Mouse (Mus musculus): ENCODE results near the gene Adamtsl1. TPM values are rescaled to one million over a fixed set of nuclear protein-coding genes. Genes with fewer than 3 reads are reported as not detected.

The Adamtsl1 gene
- polyA plus RNA-seq, 1 experiment, result 2.7 TPM

DNA sequence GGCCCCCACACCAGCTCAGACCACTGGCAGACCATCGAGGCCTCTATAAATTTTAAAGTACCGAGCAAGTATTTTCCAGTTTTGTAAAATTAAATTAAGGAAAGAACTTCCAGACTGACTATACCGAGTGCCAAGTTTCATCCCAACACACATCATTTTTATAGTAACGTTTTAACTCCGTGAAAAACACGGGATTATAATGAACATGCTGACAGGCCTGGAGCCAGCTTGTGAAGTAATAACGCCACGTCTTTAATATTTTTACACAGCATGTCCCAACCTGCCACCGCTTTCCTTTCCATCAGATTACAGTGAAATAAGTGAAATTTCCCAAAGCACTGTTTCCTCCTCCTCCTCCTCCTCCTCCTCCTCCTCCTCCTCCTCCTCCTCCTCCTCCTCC lies 894.4 kb downstream of the Adamtsl1 start:
- Histone ChIP-seq H3K27me3 (ENCODE audit: control insufficient read depth, insufficient read depth, insufficient read length) (no peaks in the 10 kb centered on the region), H3ac (ENCODE audit: control insufficient read depth, insufficient read length) (no peak overlapping the region), H3K79me2 (ENCODE audit: control insufficient read depth, insufficient read depth) (no peaks in the 10 kb centered on the region), H3K36me3 (ENCODE audit: control insufficient read depth, insufficient read depth) (no peaks in the 10 kb centered on the region), H3K4me3 (no peak overlapping the region), H3K4me2 (ENCODE audit: low read depth) (no peak overlapping the region)
- TF ChIP-seq MAX (IDR thresholded peaks at IDR 0.05; ENCODE audit: low read depth) (no peak), MYOG (IDR thresholded peaks at IDR 0.05; ENCODE audit: control insufficient read depth in 1 of 3, insufficient read depth in 1 of 3, insufficient read length in 2 of 3, low read depth in 2 of 3) (no peak), REST (IDR thresholded peaks at IDR 0.05; ENCODE audit: insufficient read depth, insufficient read length) (no peak), SRF (IDR thresholded peaks at IDR 0.05; ENCODE audit: control insufficient read depth, insufficient read length, low read depth) (no peak), POLR2AphosphoS2 (IDR thresholded peaks at IDR 0.05; ENCODE audit: insufficient read length, low read depth) (no peak), TCF3 (IDR thresholded peaks at IDR 0.05; ENCODE audit: insufficient read length, low read depth) (no peak), TCF12 (IDR thresholded peaks at IDR 0.05; ENCODE audit: insufficient read depth, poor library complexity, severe bottlenecking) (no peak), MYOD1 (IDR thresholded peaks at IDR 0.05; ENCODE audit: control insufficient read depth in 1 of 3, insufficient read length in 2 of 3, low read depth in 2 of 3) (no peak), POLR2A (IDR thresholded peaks at IDR 0.05; ENCODE audit: insufficient read length, low read depth) (no peak), E2F4 (IDR thresholded peaks at IDR 0.05; ENCODE audit: insufficient read depth) (no peak), USF1 (IDR thresholded peaks at IDR 0.05; ENCODE audit: low read depth) (no peak), CEBPB (IDR thresholded peaks at IDR 0.05; ENCODE audit: insufficient read depth, poor library complexity, severe bottlenecking) (no peak)

DNA sequence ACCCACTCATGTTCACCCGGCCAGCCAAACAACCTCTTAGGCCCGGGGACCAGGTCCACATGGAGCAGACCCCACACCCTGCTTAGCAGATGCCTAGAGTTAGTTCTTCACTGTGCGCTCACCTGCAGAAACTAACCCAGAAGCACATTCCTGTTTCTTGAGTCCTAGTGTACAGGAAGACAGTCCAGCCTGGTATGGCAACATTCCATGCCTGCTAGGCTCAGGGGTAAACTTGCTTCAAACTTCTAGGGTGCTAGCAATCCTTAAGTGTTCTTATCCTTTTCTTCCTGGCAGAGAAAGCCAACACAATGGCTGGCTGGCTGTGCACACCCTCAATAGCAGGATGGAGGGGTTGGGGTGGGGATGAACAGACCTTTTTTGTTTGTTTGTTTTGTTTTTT lies 897.0 kb downstream of the Adamtsl1 start:
- H3ac ChIP-seq (ENCODE audit: control insufficient read depth, insufficient read length), result no peak overlapping the region
- no peaks in the 10 kb centered on the region for H3K27me3 ChIP-seq (ENCODE audit: control insufficient read depth, insufficient read depth, insufficient read length)
- TF ChIP-seq MAX (IDR thresholded peaks at IDR 0.05; ENCODE audit: low read depth) (no peak), TCF12 (IDR thresholded peaks at IDR 0.05; ENCODE audit: insufficient read depth, poor library complexity, severe bottlenecking) (no peak), E2F4 (IDR thresholded peaks at IDR 0.05; ENCODE audit: insufficient read depth) (no peak), USF1 (IDR thresholded peaks at IDR 0.05; ENCODE audit: low read depth) (no peak), SRF (IDR thresholded peaks at IDR 0.05; ENCODE audit: control insufficient read depth, insufficient read length, low read depth) (no peak), MYOD1 (IDR thresholded peaks at IDR 0.05; ENCODE audit: control insufficient read depth in 1 of 3, insufficient read length in 2 of 3, low read depth in 2 of 3) (no peak), CEBPB (IDR thresholded peaks at IDR 0.05; ENCODE audit: insufficient read depth, poor library complexity, severe bottlenecking) (no peak)
- H3K4me2 ChIP-seq (ENCODE audit: low read depth), result no peak overlapping the region
- H3K36me3 ChIP-seq (ENCODE audit: control insufficient read depth, insufficient read depth), result no peaks in the 10 kb centered on the region
- no peak overlapping the region for H3K4me3 ChIP-seq
- no peaks in the 10 kb centered on the region for H3K79me2 ChIP-seq (ENCODE audit: control insufficient read depth, insufficient read depth)

DNA sequence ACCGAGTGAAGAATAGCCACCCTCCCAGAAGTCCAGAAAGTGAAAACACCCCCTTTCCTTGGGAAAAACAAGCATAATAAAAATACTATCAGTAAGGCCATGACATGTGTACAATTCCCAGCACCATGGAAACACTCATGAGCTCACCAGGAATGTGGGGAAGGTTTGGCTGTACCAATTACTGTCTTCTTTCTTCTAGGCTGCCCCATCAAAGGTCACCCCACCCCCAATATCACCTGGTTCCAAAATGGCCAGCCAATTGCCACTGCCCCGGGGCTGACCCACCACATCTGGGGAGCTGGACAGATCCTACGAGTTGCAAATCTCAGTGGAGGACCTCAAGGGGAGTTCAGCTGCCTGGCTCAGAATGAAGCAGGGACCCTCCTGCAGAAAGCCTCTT lies 899.4 kb downstream of the Adamtsl1 start:
- H3ac ChIP-seq (ENCODE audit: control insufficient read depth, insufficient read length), result no peak overlapping the region
- H3K27me3 ChIP-seq (ENCODE audit: control insufficient read depth, insufficient read depth, insufficient read length), result no peaks in the 10 kb centered on the region
- H3K4me2 ChIP-seq (ENCODE audit: low read depth), result no peak overlapping the region
- H3K4me3 ChIP-seq, result no peak overlapping the region
- TF ChIP-seq USF1 (IDR thresholded peaks at IDR 0.05; ENCODE audit: low read depth) (no peak), MYOD1 (IDR thresholded peaks at IDR 0.05; ENCODE audit: control insufficient read depth in 1 of 3, insufficient read length in 2 of 3, low read depth in 2 of 3) (no peak), REST (IDR thresholded peaks at IDR 0.05; ENCODE audit: insufficient read depth, insufficient read length) (no peak), MAX (IDR thresholded peaks at IDR 0.05; ENCODE audit: low read depth) (no peak), POLR2A (IDR thresholded peaks at IDR 0.05; ENCODE audit: insufficient read length, low read depth) (no peak), CEBPB (IDR thresholded peaks at IDR 0.05; ENCODE audit: insufficient read depth, poor library complexity, severe bottlenecking) (no peak), E2F4 (IDR thresholded peaks at IDR 0.05; ENCODE audit: insufficient read depth) (no peak), TCF12 (IDR thresholded peaks at IDR 0.05; ENCODE audit: insufficient read depth, poor library complexity, severe bottlenecking) (no peak), SRF (IDR thresholded peaks at IDR 0.05; ENCODE audit: control insufficient read depth, insufficient read length, low read depth) (no peak)
- H3K36me3 ChIP-seq (ENCODE audit: control insufficient read depth, insufficient read depth), result no peaks in the 10 kb centered on the region
- H3K79me2 ChIP-seq (ENCODE audit: control insufficient read depth, insufficient read depth), result no peaks in the 10 kb centered on the region

GRCm38 (mm10) chr4:86416401-86417025 lies 902.5 kb downstream of the Adamtsl1 start:
- TF ChIP-seq MYOG (IDR thresholded peaks at IDR 0.05; ENCODE audit: control insufficient read depth in 1 of 3, insufficient read depth in 1 of 3, insufficient read length in 2 of 3, low read depth in 2 of 3) (no peak), E2F4 (IDR thresholded peaks at IDR 0.05; ENCODE audit: insufficient read depth) (no peak), MYOD1 (IDR thresholded peaks at IDR 0.05; ENCODE audit: control insufficient read depth in 1 of 3, insufficient read length in 2 of 3, low read depth in 2 of 3) (no peak), POLR2AphosphoS2 (IDR thresholded peaks at IDR 0.05; ENCODE audit: insufficient read length, low read depth) (no peak), TCF3 (IDR thresholded peaks at IDR 0.05; ENCODE audit: insufficient read length, low read depth) (no peak), MAX (IDR thresholded peaks at IDR 0.05; ENCODE audit: low read depth) (no peak), TCF12 (IDR thresholded peaks at IDR 0.05; ENCODE audit: insufficient read depth, poor library complexity, severe bottlenecking) (no peak), REST (IDR thresholded peaks at IDR 0.05; ENCODE audit: insufficient read depth, insufficient read length) (no peak), POLR2A (IDR thresholded peaks at IDR 0.05; ENCODE audit: insufficient read length, low read depth) (no peak), CEBPB (IDR thresholded peaks at IDR 0.05; ENCODE audit: insufficient read depth, poor library complexity, severe bottlenecking) (no peak)
- Histone ChIP-seq H3K27me3 (ENCODE audit: control insufficient read depth, insufficient read depth, insufficient read length) (no peaks in the 10 kb centered on the region), H3K4me2 (ENCODE audit: low read depth) (no peak overlapping the region), H3K4me3 (no peak overlapping the region), H3ac (ENCODE audit: control insufficient read depth, insufficient read length) (no peak overlapping the region), H3K36me3 (ENCODE audit: control insufficient read depth, insufficient read depth) (no peaks in the 10 kb centered on the region), H3K79me2 (ENCODE audit: control insufficient read depth, insufficient read depth) (no peaks in the 10 kb centered on the region)

DNA sequence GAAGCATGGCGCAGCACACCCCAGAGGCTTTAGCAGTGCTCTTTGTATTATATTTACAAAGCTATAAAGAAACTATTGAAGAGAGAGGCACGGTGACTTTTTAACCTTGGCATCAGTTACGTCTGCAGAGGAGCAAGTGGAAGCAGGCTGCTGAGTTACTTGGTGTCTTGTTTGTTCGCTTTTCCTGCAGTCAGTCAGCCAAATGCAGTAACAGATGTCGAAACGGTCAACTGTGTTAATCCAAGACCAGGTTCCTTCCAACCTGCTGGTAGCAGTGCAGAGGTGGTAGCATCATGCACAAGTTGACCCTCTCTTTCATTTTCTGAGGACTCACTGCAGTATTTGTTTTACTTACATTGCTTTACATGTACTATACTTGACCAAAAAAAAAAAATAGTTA lies 908.6 kb downstream of the Adamtsl1 start:
- no peaks in the 10 kb centered on the region for H3K36me3 ChIP-seq (ENCODE audit: control insufficient read depth, insufficient read depth)

More for the DNA sequence above, 908.6 kb downstream of the Adamtsl1 start:
- TF ChIP-seq POLR2A (IDR thresholded peaks at IDR 0.05; ENCODE audit: insufficient read length, low read depth) (no peak), SRF (IDR thresholded peaks at IDR 0.05; ENCODE audit: control insufficient read depth, insufficient read length, low read depth) (no peak), USF1 (IDR thresholded peaks at IDR 0.05; ENCODE audit: low read depth) (no peak), CEBPB (IDR thresholded peaks at IDR 0.05; ENCODE audit: insufficient read depth, poor library complexity, severe bottlenecking) (no peak), MYOD1 (IDR thresholded peaks at IDR 0.05; ENCODE audit: control insufficient read depth in 1 of 3, insufficient read length in 2 of 3, low read depth in 2 of 3) (no peak), TCF12 (IDR thresholded peaks at IDR 0.05; ENCODE audit: insufficient read depth, poor library complexity, severe bottlenecking) (no peak), MYOG (IDR thresholded peaks at IDR 0.05; ENCODE audit: control insufficient read depth in 1 of 3, insufficient read depth in 1 of 3, insufficient read length in 2 of 3, low read depth in 2 of 3) (no peak), TCF3 (IDR thresholded peaks at IDR 0.05; ENCODE audit: insufficient read length, low read depth) (no peak), POLR2AphosphoS2 (IDR thresholded peaks at IDR 0.05; ENCODE audit: insufficient read length, low read depth) (no peak), E2F4 (IDR thresholded peaks at IDR 0.05; ENCODE audit: insufficient read depth) (no peak), REST (IDR thresholded peaks at IDR 0.05; ENCODE audit: insufficient read depth, insufficient read length) (no peak), MAX (IDR thresholded peaks at IDR 0.05; ENCODE audit: low read depth) (no peak)
- Histone ChIP-seq H3K4me2 (ENCODE audit: low read depth) (no peak overlapping the region), H3K4me3 (no peak overlapping the region), H3K79me2 (ENCODE audit: control insufficient read depth, insufficient read depth) (no peaks in the 10 kb centered on the region), H3ac (ENCODE audit: control insufficient read depth, insufficient read length) (no peak overlapping the region), H3K27me3 (ENCODE audit: control insufficient read depth, insufficient read depth, insufficient read length) (no peaks in the 10 kb centered on the region)

All from myocyte (in vitro differentiated cells).